ENCODE assay signal across 22 mouse cellular contexts in the genomic region with DNA sequence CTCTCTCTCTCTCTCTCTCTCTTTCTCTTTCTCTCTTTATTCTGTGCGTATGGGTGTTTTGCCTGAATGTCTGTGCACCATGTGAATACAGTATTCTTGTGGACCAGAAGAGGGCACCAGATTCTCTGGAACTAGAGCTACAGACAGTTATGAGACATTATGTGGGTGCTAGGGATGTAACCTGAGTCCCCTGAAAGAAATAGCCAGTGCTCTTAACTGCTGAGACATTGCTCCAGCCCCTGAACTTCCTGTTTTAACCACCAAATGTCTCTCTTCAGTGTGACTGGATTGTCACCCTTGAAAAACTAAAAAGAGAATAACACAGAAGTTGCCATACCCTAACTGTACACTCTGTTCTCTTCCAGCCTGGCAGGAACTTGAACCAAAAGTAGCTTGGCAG. TPM values are rescaled to one million over a fixed set of nuclear protein-coding genes. Genes with fewer than 3 reads are reported as not detected.
DNase-seq lines count a peak whose midpoint lies in the region; ATAC-seq and TF ChIP-seq lines count a peak whose summit lies in the region.
"Had no signal": no experiment of that assay in that cellular context is flagged by ENCODE, and none has a peak within 500 bp of the region (broad histone marks: within the 10 kb centered on the region; RNA-seq: fewer than 3 reads in every experiment).

No protein-coding gene starts in this region.

- ATAC-seq in megakaryocyte progenitor cell, adult 5-6 weeks (replicated peaks; ENCODE audit: poor library complexity): peak; percentile 7; the same call in 1 of the 2 replicates
- ATAC-seq: Patski had no signal

- DNase-seq in layer of hippocampus, adult 2 months (ENCODE audit: low spot score in 2 of 2): no peak
- DNase-seq in layer of hippocampus, adult 18-20 months (ENCODE audit: low spot score in 2 of 2): no peak
- peak; percentile 34 for DNase-seq in CD4-positive, CD25-positive, alpha-beta regulatory T cell, adult 2 months (ENCODE audit: low read depth, low spot score)
- peak; percentile 21 for DNase-seq in NIH3T3 (ENCODE audit: low read depth)
- no peak for DNase-seq in ovary, postnatal 14 days (ENCODE audit: low spot score)
- DNase-seq in adrenal gland, adult (ENCODE audit: inconsistent age in 2 of 2, low spot score in 1 of 2): no peak
- DNase-seq in urinary bladder, postnatal 4 days (ENCODE audit: low spot score in 2 of 2): no peak
- DNase-seq: cerebellum, adult 9-10 months; embryo, embryonic 11 days; gastrocnemius, postnatal 36 days; heart, postnatal 36 days; kidney, adult 8-10 months; kidney, postnatal 4 days; liver, embryonic 13.5 days; thymus, postnatal 14 days had no signal

- peak; percentile 43 for TF ChIP-seq CTCF in layer of hippocampus, adult 2 months (conservative IDR thresholded peaks at IDR 0.05)

- no peak overlapping the region for H3K27ac ChIP-seq in layer of hippocampus, adult 2 months
- H3K27ac ChIP-seq: embryonic facial prominence, embryonic 15.5 days; heart, embryonic 13.5 days; hindbrain, embryonic 15.5 days; liver, embryonic 13.5 days had no signal

- H3K4me3 ChIP-seq in layer of hippocampus, adult 2 months: no peak overlapping the region
- H3K4me3 ChIP-seq: embryonic facial prominence, embryonic 15.5 days; forebrain, embryonic 10.5 days; heart, embryonic 13.5 days; hindbrain, embryonic 15.5 days; liver, embryonic 13.5 days; midbrain, embryonic 10.5 days had no signal

RNA-seq across cellular contexts. Expression of gene Pacs2, which starts 12.2 kb away (rescaled TPM):
- total RNA-seq in layer of hippocampus, adult 2 months (2021): 10 to 100 TPM; 79.6 to 81.8 TPM
- total RNA-seq in layer of hippocampus, adult 18-20 months (2021): 10 to 100 TPM; 88.3 to 90.3 TPM
- total RNA-seq in megakaryocyte progenitor cell, adult 5-6 weeks (2015): 16.2 and 16.8 TPM in 2 replicates
- 9.2 and 10.0 TPM in 2 replicates for total RNA-seq in megakaryocyte progenitor cell, adult 5-6 weeks (2017)

RNA-seq across cellular contexts. Expression of gene Brf1, which starts 26.1 kb away (rescaled TPM):
- 10 to 100 TPM; 55.6 to 57.4 TPM for total RNA-seq in layer of hippocampus, adult 2 months (2021)
- total RNA-seq in layer of hippocampus, adult 18-20 months (2021): 10 to 100 TPM; 48.3 to 55.2 TPM
- 24.0 and 29.3 TPM in 2 replicates for total RNA-seq in megakaryocyte progenitor cell, adult 5-6 weeks (2015)
- 27.2 and 39.0 TPM in 2 replicates for total RNA-seq in megakaryocyte progenitor cell, adult 5-6 weeks (2017)

RNA-seq across cellular contexts. Expression of gene Tex22, which starts 47.7 kb away (rescaled TPM):
- total RNA-seq in layer of hippocampus, adult 2 months (2021): 1 to 10 TPM in 1 of 2 experiments, under 1 TPM in 1; 0.81 to 2.1 TPM
- under 1 TPM; 0.32 to 0.91 TPM for total RNA-seq in layer of hippocampus, adult 18-20 months (2021)
- 0.27 TPM in 1 of 2 replicates, not detected in the other for total RNA-seq in megakaryocyte progenitor cell, adult 5-6 weeks (2015)
- total RNA-seq in megakaryocyte progenitor cell, adult 5-6 weeks (2017): 0.17 TPM in 1 of 2 replicates, not detected in the other
- total RNA-seq: heart, postnatal 36 days had no signal

RNA-seq across cellular contexts. Expression of gene Btbd6, which starts 50.3 kb away (rescaled TPM):
- 10 to 100 TPM; 55.8 to 55.9 TPM for total RNA-seq in layer of hippocampus, adult 2 months (2021)
- 10 to 100 TPM; 56.3 to 62.2 TPM for total RNA-seq in layer of hippocampus, adult 18-20 months (2021)
- total RNA-seq in megakaryocyte progenitor cell, adult 5-6 weeks (2015): 7.7 and 9.5 TPM in 2 replicates
- 5.2 and 6.4 TPM in 2 replicates for total RNA-seq in megakaryocyte progenitor cell, adult 5-6 weeks (2017)

Comparison
In these comparisons a context has a peak if more than half of its experiments do, and no peak if none do; other contexts are left out.
1. DNase-seq: peak in CD4-positive, CD25-positive, alpha-beta regulatory T cell, adult 2 months (single experiment) and NIH3T3 (single experiment); none in layer of hippocampus, adult 2 months (0 of 2), layer of hippocampus, adult 18-20 months (0 of 2), ovary, postnatal 14 days (single experiment), adrenal gland, adult (0 of 2) and urinary bladder, postnatal 4 days (0 of 2).
2. RNA of gene Pacs2, which starts 12.2 kb away (total RNA-seq): 88.3 to 90.3 TPM in layer of hippocampus, adult 18-20 months and 79.6 to 81.8 TPM in layer of hippocampus, adult 2 months; 9.2 to 16.8 TPM in megakaryocyte progenitor cell, adult 5-6 weeks; every median in the first group is over 4 times any median in the second.